Mouse (Mus musculus) kidney, postnatal 25 days (tissue): ENCODE results near the gene Washc1.
"Not testable (repeated sequence)": the region's sequence is repeated elsewhere in the genome, so short reads cannot be mapped to it uniquely, and the experiment has no call there.

Experiments
- DNase-seq, 2 experiments: peaks; one replicate each; pipeline ENCODE4 v3.0.0; 2021; ENCODE audit warnings: mixed read lengths in 2 of 2

Gene Washc1

DNA sequence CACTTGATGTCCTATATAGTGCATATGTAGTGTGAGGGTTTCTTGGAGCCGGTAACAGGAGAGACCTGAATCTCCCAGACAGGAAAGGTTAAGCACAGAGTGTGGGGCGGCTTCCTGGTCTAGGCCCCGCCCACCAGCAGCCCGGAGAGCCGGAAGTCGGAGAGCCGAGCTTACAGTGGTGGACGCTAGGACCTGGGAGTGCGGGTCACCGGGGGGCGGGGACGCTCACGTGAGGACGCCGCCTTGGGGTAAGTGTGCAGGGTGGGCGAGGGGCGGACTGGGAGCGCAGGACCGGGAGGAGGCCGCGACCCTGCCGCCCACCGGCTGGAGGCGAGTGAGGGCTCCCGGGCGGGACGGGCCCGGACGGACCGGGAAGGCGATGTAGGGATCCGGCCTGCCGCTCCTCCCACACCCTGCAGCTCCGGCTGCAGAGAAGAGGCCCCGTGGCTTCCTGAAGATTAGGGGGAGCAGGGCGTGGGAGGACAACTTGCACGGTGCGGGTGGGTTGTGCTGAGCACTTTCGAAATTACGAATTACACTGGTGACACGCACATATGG lies at the start of gene Washc1:
Gene Washc1, plus strand, starts transcription at position 144 of the 558 bp plus-strand sequence.
- peak; percentile 93 to 96 for DNase-seq

DNA sequence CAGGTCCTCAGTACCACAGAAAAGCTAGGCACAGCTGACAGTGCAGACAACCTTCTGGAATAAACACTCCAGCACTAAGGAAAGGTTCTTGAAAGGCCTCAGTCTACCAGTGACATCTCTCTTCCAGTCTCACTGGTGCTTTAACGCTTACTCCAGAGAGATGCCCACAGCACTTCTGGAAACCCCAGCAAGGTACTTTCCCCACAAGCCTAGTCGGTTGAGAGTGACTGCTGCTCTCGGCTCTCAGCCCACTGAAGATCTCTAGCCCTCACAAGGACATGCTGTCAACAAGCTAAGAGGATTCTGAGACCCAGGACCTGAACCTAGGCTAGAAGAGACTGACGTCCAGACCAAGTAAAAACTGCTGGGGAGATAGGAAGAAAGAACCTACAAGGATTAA lies 46.2 kb upstream of the Washc1 start:
- no peak for DNase-seq

DNA sequence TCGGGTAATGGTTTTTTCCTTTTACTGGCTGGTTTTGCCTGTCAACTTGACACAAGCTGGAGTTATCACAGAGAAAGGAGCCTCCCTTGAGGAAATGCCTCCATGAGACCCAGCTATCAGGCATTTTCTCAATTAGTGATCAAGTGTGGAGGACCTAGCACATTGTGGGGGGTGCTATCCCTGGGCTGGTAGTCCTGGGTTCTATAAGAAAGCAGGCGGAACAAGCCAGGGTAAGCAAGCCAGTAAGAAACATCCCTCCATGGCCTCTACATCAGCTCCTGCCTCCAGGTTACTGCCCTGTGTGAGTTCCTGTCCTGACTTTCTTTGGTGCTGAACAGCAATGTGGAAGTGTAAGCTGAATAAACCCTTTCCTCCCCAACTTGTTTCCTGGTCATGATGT lies 42.3 kb upstream of the Washc1 start:
- DNase-seq, result not testable (repeated sequence)

DNA sequence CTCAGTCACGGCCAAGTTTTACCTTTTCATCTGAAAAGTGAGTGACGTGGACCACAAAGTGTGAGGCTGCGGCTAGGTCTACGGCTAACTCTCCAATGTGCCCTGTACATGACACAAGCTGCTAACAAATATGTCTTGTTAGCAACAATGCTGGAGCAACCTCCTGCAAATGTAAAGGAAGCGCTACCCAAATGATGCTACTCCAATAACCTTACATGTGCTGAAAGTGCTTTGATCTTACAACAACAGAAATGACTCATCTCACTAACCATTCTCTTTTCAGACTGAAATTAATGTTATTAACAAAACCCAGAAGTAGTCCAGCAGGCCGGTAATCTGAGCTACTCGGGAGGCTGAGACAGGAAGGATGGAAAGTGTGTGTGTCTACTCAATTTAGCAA lies 37.4 kb upstream of the Washc1 start:
- DNase-seq, result no peak

DNA sequence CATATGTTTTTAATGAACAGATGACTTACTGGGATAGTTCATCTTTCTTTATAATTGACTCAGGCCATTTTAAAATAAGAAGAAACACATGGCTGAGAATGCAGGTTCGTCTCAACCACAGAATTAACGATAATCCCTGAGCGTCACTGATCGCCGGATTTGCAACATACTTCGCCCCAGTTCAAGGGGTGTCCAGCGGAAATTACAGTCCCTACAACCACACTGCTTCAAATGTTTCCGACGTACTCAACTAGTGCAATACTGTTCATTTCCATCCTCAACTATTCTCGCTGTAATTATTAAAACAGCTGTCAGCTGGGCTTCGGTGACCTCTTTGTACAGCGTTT lies 35.5 kb upstream of the Washc1 start:
- no peak for DNase-seq

DNA sequence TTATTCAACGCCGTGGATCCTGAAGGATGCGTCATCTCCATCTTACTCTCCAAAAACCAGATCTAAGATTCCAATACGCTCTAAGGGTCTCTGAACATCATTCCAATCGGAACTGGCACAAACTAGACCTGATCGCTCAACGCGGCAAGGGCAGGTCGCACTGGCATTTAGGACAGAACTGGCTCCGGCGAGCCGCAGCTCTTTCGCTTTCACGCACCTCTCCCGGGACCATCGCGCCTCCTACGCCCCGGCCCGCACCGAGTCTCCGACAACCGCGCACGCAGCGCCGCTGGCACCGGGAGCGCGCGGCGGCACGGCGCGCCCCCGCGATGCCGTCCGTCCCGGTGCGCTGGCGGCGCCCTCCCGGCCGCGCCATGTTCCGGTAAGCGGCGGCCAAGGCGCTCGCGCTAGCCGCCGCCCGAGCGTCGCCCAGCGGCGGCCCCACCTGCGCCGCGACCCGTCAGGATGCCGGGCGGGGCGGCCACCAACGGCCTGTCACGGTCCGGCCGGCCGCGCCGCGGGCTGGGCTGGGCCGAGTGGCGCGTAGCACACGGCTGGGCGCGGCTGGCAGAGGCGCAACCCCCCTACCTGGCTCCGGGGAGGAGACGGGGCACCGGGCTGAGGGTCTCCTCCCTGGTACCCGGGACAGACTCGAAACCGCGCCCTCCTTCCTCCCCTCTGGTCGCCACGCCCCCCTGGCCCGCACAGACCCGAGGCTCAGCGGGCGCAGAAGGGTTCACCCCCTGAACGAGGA lies 35.0 kb upstream of the Washc1 start:
- peak; percentile 23 to 67 for DNase-seq

DNA sequence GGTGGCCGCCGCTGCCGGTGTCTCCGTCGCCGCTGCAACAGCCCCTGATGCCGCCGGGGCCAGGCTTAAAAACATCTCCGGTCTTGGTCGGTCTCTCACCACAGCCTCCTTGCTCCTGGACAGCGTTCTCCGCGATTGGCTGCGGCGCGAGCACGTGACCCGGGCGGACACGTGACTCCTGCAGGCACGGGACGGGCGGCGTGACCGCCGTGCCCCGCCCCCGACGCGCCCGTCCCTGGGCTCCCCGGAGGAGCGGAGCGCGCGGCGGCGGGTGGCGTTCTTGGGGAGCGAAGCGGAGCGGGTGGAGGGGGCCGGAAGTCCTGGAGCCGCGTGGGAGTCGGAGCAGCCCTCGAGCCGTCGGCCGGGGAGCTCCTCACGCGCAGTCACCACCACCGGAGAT lies 34.4 kb upstream of the Washc1 start, which contains the start of gene Ankrd12:
Gene Ankrd12, minus strand, starts transcription at position 156 of the 400 bp plus-strand sequence.
- peak; percentile 97 to 99 for DNase-seq

DNA sequence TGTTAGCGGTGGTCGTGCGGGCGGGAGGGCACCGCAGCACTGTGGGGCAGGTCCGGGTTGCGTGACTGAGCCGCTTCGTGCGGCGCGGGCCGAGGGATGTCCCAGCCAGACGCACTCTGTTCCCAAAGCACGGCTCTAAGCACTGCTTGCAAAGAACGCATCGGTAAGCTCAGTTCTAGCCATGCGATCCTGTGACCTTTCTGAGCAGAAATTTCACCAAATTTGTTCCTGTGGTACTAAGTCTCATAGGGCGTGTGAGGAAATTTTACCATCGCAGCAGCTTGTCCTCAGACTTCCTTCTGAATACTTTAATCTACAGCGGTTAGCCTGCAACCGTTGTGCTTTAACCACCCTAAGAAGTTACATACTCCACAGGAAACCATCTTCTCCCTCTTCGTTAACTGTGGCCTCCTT lies 33.9 kb upstream of the Washc1 start:
- DNase-seq, result no peak

DNA sequence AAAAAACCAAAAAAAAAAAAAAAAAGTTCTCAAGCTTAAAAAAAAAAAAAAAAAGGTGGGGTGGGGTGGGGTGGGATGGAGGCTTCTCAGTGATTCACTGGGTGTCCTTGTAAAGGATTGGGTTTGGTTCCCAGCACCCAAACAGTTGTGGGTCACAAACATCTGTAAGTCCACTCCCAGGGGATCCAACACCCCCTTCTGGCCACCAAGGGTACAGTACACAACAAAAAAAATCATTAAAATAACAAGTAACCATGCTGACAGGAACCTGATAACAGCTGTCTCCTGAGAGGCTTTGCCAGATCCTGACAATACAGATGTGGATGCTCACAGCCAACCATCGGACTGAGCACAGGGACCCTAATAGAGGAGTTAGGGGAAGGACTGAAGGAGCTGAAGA lies 26.9 kb upstream of the Washc1 start:
- DNase-seq, result no peak

DNA sequence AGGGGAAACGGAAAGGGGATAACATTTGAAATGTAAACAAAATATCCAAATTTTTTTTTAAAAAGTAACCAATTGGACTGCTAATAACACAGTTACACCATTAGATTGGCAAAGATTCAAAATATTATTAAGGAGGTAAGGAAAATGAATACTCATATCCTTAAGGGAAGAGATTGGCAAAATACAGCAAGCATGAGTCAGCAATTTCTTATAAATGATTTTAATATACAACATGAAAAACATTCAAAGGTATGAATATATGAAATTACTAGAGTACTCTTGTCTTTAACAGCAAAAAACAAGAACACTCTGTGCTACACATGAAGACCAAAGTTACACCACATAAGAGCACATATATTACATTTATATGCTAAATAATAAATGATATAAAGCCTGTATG lies 26.3 kb upstream of the Washc1 start:
- no peak for DNase-seq

DNA sequence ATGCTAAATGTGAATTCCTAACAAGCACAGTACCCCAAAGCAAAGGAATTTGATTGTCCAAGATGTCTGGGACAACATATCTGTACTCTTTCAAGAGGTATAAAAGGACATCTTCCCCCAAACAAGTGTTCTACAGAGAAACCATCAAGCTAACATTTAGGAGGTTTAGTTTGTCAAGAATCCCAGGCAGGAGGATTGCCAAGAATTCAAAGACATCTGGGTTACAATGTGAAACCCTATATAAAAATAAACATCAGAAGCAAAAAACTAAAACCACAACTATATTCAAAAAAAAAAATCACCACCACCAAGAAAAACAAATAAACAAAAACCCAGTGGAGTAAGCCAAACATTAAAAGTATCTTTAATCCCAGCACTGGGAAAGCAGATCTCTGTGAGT lies 21.1 kb upstream of the Washc1 start:
- DNase-seq, result no peak

DNA sequence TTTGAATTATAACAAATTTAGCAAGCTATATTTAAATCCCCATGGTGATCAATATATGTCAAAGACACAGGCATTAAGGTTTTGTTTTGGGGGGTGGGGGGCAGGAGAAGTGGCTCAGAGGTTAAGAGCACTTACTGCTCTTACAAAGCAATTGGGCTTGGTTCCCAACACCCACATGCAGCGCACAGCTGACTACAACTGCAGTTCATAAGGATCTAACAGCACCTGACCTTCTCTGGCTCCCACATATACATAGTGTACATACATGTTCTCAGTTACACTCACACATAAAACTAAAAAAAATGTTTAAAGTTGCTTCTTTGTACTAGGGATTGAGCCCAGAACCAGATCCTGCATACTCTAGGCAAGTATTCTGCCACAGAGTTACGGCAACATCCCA lies 20.0 kb upstream of the Washc1 start:
- DNase-seq, result no peak

DNA sequence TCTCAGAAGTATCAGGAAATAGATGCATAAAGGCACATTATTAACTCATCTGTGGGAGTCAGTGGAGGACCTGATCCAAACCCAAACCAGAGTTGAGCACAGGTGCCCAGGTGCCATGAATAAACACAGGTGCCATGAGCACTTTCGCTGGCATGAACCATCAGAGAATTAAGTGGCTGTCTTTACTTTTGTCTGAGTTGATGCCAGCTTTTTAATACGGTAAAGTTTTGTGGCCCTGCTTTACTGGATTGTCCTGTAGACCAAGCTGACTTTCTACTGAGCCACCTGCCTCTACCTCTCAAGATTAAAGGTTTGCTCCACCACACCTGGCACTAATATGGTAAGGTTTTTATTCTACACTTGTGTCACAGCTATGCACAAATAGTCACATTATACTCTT lies 19.3 kb upstream of the Washc1 start:
- no peak for DNase-seq

DNA sequence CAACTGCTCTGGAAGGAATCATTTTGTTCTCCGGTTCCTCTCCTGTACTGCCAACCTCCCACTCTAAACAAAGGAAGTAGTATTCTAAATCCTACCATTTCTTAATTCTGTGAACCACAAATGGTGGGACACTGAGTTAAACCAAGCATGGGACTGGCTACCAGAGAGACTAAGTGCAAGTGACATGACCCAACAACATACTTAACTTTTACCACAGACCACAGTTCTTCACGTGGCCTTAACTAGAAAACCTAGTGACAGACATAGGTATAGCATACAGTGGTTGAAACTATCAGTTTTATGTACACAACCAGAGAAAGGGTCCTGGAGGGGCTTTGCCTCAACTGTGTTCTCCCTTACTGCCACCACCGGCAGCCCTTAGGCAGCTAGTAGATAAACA lies 18.7 kb upstream of the Washc1 start:
- DNase-seq, result no peak

DNA sequence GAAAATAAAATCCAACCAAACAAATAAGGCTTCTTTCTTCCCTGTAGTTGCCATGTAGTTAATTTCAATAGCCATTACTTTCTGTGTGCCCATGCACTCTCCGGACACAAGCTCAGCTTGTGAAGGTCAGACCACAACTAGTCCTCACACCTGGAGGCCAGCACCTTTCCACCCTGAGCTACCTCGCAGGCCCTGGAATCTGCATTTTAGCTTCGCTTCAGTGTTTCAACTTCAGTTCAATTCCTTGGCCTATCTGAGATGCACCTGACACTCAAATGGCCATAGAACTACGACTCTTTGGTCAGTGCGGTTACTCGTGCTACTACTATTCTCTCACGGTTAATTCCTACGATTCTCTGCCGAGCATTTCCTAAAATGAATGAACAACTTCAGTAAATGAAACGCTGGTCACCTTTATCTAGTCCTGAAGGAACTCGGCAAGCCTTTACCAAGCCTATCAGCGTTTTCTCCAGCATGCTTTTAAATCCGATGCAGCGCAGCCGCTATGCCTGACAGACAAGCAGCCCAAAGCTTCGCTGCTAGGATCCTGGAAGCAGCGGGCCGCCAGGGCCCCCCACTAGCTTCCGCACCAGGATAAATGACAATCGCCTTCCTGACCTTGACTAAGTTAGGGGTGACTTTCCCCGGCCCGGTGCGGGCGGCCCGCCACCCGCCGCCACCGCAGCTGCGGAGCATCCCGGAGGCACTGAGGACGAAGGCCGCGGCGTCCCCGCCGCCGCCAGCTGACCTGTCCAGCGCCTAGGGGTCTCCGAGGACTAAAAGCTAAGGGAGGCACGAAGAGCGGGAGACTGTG lies 10.6 kb upstream of the Washc1 start:
- DNase-seq, result peak; percentile 20 to 58

DNA sequence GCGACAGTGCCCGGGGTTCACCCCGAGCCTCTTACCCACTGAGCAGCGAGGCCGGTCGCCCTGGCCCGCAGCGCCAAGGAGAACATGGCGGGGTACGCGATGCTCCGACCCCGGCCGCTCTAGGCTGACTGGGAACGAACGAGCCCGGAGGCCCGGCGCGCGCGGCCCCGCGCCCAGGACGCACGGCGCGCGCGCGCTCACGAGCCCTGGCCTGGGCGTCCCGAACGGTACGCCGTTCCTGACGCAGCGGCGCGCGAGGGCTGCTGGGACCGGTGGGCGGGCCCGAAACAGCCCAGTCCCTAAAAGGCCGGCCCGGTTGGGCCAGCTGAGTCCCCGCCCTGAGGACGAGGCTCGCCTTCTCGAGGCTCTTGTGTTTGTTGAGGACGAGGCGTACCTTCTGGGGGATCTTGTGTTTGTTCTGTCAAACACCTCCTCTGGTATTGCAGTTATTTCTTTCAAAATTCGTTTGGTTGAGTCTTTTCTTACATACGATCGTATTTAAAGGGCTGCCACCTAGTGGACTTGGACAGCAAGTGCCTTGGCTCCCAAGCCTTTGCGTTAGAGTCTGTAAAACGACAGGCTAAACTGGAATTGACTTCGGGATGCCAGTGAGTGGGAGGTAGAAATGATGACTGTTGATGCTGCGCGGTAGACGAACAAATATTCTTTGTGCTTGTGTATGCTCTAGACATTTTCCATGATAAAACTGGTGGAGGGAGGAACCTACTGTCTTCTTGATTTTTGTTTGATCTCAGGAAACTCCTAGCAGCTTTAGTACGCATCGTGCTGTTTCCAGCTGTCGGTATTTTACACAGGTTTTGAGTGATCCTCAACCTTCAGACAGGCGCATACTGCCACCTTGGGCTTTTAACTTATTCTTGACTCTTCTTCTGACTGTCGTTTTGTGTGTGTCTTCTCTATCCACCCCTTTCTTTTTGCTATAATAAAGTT lies 9.7 kb upstream of the Washc1 start, which contains the start of gene Ndufv2:
Gene Ndufv2, minus strand, starts transcription at position 180 of the 951 bp plus-strand sequence.
- peak; percentile 93 to 97 for DNase-seq

DNA sequence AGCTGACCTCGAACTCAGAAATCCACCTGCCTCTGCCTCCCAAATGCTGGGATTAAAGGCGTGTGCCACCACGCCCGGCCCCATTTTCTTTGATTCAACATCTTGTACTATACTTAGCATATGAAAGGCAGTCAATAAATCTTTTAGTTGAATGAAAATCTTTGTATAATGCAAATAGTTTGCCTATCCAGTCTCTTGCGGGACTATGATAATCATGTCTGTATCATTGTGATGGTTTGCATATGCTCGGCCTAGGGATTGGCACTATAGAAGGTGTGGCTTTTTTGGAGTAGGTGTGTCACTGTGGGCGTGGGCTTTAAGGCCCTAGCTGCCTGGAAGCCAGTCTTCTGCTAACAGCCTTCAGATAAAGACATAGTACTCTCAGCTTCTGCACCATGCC lies 7.3 kb upstream of the Washc1 start:
- no peak for DNase-seq

DNA sequence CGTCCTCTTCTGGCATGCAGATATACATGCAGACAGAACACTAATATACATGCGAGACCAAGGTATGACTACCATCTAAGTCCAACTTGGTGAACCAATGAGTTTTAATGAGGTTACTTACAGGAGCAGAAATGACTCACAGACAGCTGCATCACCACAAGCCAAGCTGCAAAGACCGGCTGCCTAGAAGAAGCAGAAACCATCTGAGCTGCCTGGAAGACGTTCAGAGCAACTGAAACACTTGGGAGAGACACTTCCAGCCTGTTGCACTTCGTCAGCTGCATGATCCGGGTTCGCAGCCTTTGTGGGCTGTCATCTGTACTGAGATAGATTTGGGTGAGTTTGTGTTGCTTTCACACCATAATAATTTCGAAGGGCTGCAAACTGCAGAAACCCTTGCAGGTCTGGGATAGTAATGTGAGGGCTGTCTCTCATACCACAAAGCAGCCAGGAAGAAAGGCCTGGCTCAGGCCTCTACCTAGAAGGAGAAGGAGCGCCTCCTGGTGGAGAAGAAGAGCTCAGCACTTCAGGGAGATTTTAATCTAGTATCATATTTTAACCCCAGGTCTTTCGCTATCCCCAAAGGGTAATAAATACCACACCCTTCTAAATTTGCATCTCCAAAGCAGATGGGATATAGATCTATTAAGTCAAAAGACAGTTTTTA lies 4.6 kb upstream of the Washc1 start:
- peak; percentile 64 to 81 for DNase-seq

DNA sequence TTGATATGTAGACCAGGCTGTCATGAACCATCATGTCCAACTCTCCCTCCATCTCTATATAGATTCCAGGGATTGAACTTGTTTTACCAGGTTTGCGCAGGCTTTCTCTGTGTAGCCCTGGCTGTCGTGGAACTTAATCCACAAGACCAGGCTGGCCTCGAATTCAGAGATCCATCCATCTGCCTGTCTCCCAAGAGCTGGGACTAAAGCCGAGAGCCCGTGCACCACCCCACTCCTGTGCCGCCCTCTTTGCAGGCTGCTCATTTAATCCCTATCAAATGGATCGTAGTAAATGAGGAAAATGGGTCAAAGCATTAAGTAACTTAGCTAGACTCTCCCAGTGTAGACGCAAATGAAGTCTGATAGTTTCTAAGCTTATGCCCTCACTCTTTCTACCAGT lies 3.9 kb upstream of the Washc1 start:
- DNase-seq, result no peak

DNA sequence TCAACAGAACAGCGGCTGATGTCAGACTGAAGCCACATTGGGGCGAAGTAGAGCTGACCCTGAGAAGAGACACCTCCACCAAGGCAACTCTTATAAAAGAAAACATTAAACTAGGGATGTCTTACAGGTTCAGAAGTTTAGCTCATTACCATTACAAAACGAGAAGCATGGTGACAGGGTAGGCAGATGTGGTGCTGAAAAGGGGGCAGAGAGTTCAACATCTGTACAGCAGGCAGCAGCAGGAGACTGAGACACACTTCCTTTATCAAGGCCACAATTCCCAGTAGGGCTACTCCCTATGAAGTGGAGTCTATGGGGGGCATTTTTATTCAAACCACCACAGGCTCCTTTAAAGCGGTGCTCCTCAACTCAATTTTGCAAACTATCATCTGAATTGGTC lies 3.1 kb upstream of the Washc1 start:
- DNase-seq, result no peak

DNA sequence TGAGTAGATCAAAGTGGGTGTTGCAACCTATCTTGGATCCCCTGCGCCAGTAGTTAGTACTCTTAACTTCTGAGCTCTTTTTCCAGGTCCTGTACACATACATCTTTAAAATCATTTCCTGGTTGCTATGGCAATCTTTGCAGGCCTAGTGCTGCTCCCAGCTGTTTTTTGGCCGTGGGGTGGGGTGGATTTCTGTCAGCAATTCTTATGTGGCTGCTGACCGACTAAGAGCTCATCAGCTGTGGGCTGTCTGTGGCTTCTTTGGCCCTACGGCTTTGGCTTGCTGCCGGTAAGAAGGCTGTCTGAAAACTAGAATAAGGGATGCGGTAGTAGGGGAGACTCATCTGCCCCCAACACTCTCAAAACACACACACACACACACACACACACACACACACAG lies 599 bp upstream of the Washc1 start:
- peak; percentile 7 to 35 for DNase-seq

DNA sequence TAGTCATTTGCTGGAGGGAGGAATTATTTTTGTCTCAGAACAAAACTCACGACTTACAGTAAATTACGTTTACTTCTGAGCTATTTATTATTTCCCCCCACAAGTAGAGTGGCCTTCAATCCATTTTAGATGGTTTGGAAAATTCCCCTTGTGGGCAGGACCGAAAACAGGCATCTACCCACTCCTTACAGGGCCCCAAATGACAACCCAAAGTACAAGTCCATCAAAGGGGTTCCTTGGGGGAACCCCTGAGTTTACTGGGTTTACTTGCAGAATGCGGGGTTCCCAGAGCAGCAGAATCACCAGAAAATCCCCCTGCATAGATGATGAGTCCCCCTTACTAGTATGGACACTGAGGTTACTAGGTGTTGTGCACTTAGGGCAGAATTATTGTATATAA lies 821 bp downstream of the Washc1 start:
- peak in 1 of 2 experiments; percentile 1 for DNase-seq
